Mouse (Mus musculus): Measurements from ENCODE around the gene Fhit. TPM values are rescaled to one million over a fixed set of nuclear protein-coding genes. Genes with fewer than 3 reads are reported as not detected.

Fhit gene
- polyA plus RNA-seq (2017; shearing (Covaris generic)), result 5.1 TPM

GRCm38 (mm10) chr14:11161751-11162231 lies at the start of gene Fhit:
Gene Fhit, minus strand, starts transcription at chr14:11162035.

Other genes starting within 250 kb of the Fhit start
- gene Gm3839, start 194.7 kb upstream of the Fhit start, polyA plus RNA-seq (2017; shearing (Covaris generic)), result 1.8 TPM